In the genomic region with DNA sequence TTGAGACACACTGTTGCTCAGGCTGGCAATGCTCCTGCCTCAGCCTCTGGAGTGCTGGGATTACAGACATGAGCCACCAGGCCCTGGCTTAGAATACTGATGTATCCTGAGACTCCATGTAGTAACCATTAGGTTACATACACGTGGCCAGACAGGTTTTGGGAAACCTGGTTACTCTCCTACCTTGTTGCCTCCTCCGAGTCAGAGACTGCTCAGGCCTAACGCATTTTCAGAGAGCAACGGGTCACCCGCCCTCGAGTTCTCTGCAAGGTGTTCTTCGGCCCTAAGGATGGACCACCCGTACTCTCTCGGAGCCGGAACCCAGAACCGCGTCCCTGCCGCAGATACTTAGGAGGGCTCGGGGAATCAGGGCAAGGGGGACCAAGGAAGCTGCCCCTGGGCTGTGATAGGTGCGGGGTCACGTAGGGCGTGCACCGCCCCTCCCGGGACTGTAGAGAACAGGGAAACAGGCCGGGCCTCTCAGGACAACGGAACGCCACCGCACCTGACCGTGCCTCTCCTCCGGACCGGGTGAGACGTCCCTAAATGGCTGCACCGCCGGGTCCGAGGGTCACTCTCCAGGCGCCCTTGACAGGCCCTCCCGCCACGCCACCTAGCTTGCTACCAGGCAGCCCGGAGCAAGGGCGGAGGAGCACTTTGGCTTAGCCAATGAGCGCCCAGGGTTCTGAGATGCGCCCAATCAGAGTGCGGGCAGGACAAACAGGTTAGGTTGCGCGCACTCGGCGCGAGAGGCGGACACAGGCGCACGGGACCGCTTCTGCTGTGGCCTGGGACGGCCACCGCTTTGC, we compare ENCODE assay signal across 8 mouse cellular contexts. TPM values are rescaled to one million over a fixed set of nuclear protein-coding genes. Genes with fewer than 3 reads are reported as not detected.
DNase-seq lines count a peak whose midpoint lies in the region; ATAC-seq lines count a peak whose summit lies in the region.

TSS of gene Stard7 (plus strand) at position 728 of the 809 bp plus-strand sequence.

- peak; percentile 94 for ATAC-seq in megakaryocyte progenitor cell, adult 5-6 weeks (replicated peaks; ENCODE audit: poor library complexity)

- peak; percentile 97 for DNase-seq in adipocyte (ENCODE audit: low spot score)
- DNase-seq in embryo, embryonic 10 days (ENCODE audit: low spot score): peak; percentile 99
- peak; percentile 91 for DNase-seq in gastrocnemius, postnatal 10 days
- DNase-seq in induced T-regulatory cell, adult 2 months (ENCODE audit: low read depth): peak; percentile 98
- DNase-seq in left cerebral cortex, adult 9 months (ENCODE audit: low spot score in 2 of 2): peak; percentile 91 to 97
- DNase-seq in right cerebral cortex, postnatal 14 days: peak; percentile 94
- peak; percentile 92 to 95 for DNase-seq in urinary bladder, postnatal 36 days (ENCODE audit: low spot score in 2 of 2)

RNA-seq across cellular contexts. Expression of gene Stard7, which starts in this region (rescaled TPM):
- 100 to 1,000 TPM in 1 of 2 experiments, 10 to 100 TPM in 1; 98.8 to 104 TPM for total RNA-seq in gastrocnemius, postnatal 10 days (2021)
- 69.5 and 79.9 TPM in 2 replicates for total RNA-seq in megakaryocyte progenitor cell, adult 5-6 weeks (2015)
- total RNA-seq in megakaryocyte progenitor cell, adult 5-6 weeks (2017): 134 and 138 TPM in 2 replicates

Comparison
In these comparisons a context has a peak if more than half of its experiments do, and no peak if none do; other contexts are left out.
1. Peak in every context shown above with its lines: DNase-seq and ATAC-seq.